Comparison of ENCODE assay signal across 12 mouse cellular contexts in genomic region chr1:40769331-40769894, GRCm38 (mm10). TPM values are rescaled to one million over a fixed set of nuclear protein-coding genes. Genes with fewer than 3 reads are reported as not detected.
DNase-seq lines count a peak whose midpoint lies in the region; ATAC-seq lines count a peak whose summit lies in the region.
"Had no signal": no experiment of that assay in that cellular context is flagged by ENCODE, and none has a peak within 500 bp of the region (broad histone marks: within the 10 kb centered on the region; RNA-seq: fewer than 3 reads in every experiment).

No protein-coding gene starts in this region.

- ATAC-seq in activated CD4-positive, CD25-positive, alpha-beta regulatory T cell, adult 4 months, result no peak
- ATAC-seq: liver, postnatal 0 days; midbrain, embryonic 16.5 days had no signal

- DNase-seq in heart, adult 11 months, result peak; percentile 73
- no peak for DNase-seq in heart, adult 8-10 months (ENCODE audit: low spot score)
- DNase-seq in cerebellum, postnatal 14 days, result peak; percentile 14 to 16
- DNase-seq in kidney, adult 8-10 months, result peak; percentile 80 to 87
- DNase-seq in kidney, postnatal 25 days, result peak; percentile 79 to 89
- no peak for DNase-seq in frontal cortex, postnatal 36 days (ENCODE audit: low spot score in 2 of 2)
- DNase-seq: lung, postnatal 14 days had no signal

RNA-seq across cellular contexts. Expression of gene Mfsd9, which starts 21.1 kb away (rescaled TPM):
- total RNA-seq in heart, adult 8-10 months (2022), result 1 to 10 TPM in 1 of 4 experiments, under 1 TPM in 3; 0.49 to 1.3 (median 0.64) TPM
- 1 to 10 TPM in 1 of 2 experiments, under 1 TPM in 1; 0.81 to 1.1 TPM for polyA plus RNA-seq in activated CD4-positive, CD25-positive, alpha-beta regulatory T cell, adult 4 months (2017; shearing (Covaris generic))

RNA-seq across cellular contexts. Expression of gene Tmem182, which starts 36.0 kb away (rescaled TPM):
- total RNA-seq in heart, adult 8-10 months (2022), result 100 to 1,000 TPM; 171 to 176 (median 173) TPM
- polyA plus RNA-seq in activated CD4-positive, CD25-positive, alpha-beta regulatory T cell, adult 4 months (2017; shearing (Covaris generic)), result not detected
- total RNA-seq: common myeloid progenitor, adult 5-6 weeks had no signal
- polyA plus RNA-seq: G1E had no signal

Comparison
In these comparisons a context has a peak if more than half of its experiments do, and no peak if none do; other contexts are left out.
1. DNase-seq: peak in heart, adult 11 months (single experiment), cerebellum, postnatal 14 days (2 of 2), kidney, adult 8-10 months (2 of 2) and kidney, postnatal 25 days (2 of 2); none in heart, adult 8-10 months (single experiment) and frontal cortex, postnatal 36 days (0 of 2).